In genomic region chr10:115241082-115241595, GRCm38 (mm10) we compare ENCODE assay signal across 16 mouse cellular contexts. TPM values are rescaled to one million over a fixed set of nuclear protein-coding genes. Genes with fewer than 3 reads are reported as not detected.
DNase-seq lines count a peak whose midpoint lies in the region; ATAC-seq and TF ChIP-seq lines count a peak whose summit lies in the region.
"Had no signal": no experiment of that assay in that cellular context is flagged by ENCODE, and none has a peak within 500 bp of the region (broad histone marks: within the 10 kb centered on the region; RNA-seq: fewer than 3 reads in every experiment).

No protein-coding gene starts in this region.

- peaks cover 30% of the 10 kb centered on the region for H3K36me3 ChIP-seq in heart, postnatal 0 days (replicated peaks; ENCODE audit: control insufficient read depth, insufficient read depth, low read length)
- peaks cover 16% of the 10 kb centered on the region for H3K36me3 ChIP-seq in liver, postnatal 0 days (replicated peaks; ENCODE audit: insufficient read depth, low read length)
- H3K36me3 ChIP-seq in liver, embryonic 12.5 days: peaks cover 37% of the 10 kb centered on the region

- no peak overlapping the region for H3K4me2 ChIP-seq in heart, postnatal 0 days (ENCODE audit: low read depth, low read length)
- no peak overlapping the region for H3K4me2 ChIP-seq in liver, postnatal 0 days (ENCODE audit: low read depth, low read length)
- H3K4me2 ChIP-seq in liver, embryonic 12.5 days: no peak overlapping the region
- H3K4me2 ChIP-seq: kidney, embryonic 15.5 days had no signal

- peak; percentile 50 for TF ChIP-seq CTCF in heart, postnatal 0 days (IDR thresholded peaks at IDR 0.05; ENCODE audit: low read depth)
- peak; percentile 54 for TF ChIP-seq CTCF in liver, postnatal 0 days (IDR thresholded peaks at IDR 0.05; ENCODE audit: low read depth)

- no peak overlapping the region for H3K9ac ChIP-seq in heart, postnatal 0 days (replicated peaks; ENCODE audit: low read depth, low read length)
- no peak overlapping the region for H3K9ac ChIP-seq in liver, postnatal 0 days (replicated peaks)
- H3K9ac ChIP-seq in liver, embryonic 12.5 days: no peak overlapping the region
- H3K9ac ChIP-seq: kidney, embryonic 15.5 days had no signal

- H3K27me3 ChIP-seq in heart, postnatal 0 days (ENCODE audit: control insufficient read depth, insufficient read depth, low read length): no peaks in the 10 kb centered on the region
- no peaks in the 10 kb centered on the region for H3K27me3 ChIP-seq in liver, postnatal 0 days (ENCODE audit: insufficient read depth, low read length)
- no peaks in the 10 kb centered on the region for H3K27me3 ChIP-seq in liver, embryonic 12.5 days (replicated peaks)
- H3K27me3 ChIP-seq: kidney, embryonic 15.5 days had no signal

- H3K4me3 ChIP-seq in heart, postnatal 0 days (ENCODE audit: low read depth, low read length): no peak overlapping the region
- no peak overlapping the region for H3K4me3 ChIP-seq in liver, postnatal 0 days (ENCODE audit: low read depth, low read length)
- H3K4me3 ChIP-seq in liver, embryonic 12.5 days: no peak overlapping the region
- H3K4me3 ChIP-seq: erythroblast, embryonic 14.5 days; kidney, embryonic 15.5 days had no signal

- DNase-seq in heart, postnatal 0 days (ENCODE audit: low spot score): no peak
- DNase-seq in heart, postnatal 4 days: no peak
- no peak for DNase-seq in liver, postnatal 0 days
- peak; percentile 24 for DNase-seq in Muller cell, postnatal 12 days (ENCODE audit: inconsistent ontology term)
- peak; percentile 4 for DNase-seq in retina, embryonic 14.5 days (ENCODE audit: low spot score)
- no peak for DNase-seq in thymus, postnatal 36 days
- no peak for DNase-seq in cerebellum, adult 9-10 months
- DNase-seq: adrenal gland, postnatal 25 days; cerebellum, postnatal 10 days; gastrocnemius, postnatal 10 days had no signal

- 63% methylated on average over 8 of the region's 8 CpGs for WGBS in heart, postnatal 0 days
- WGBS in liver, postnatal 0 days (ENCODE audit: insufficient replicate concordance): 65% methylated on average over 8 of the region's 8 CpGs
- WGBS in liver, embryonic 12.5 days (ENCODE audit: insufficient replicate concordance): 69% methylated on average over 8 of the region's 8 CpGs

- no peaks in the 10 kb centered on the region for H3K9me3 ChIP-seq in heart, postnatal 0 days (replicated peaks; ENCODE audit: control insufficient read depth, low read length)
- no peaks in the 10 kb centered on the region for H3K9me3 ChIP-seq in liver, postnatal 0 days (ENCODE audit: low read length)
- no peaks in the 10 kb centered on the region for H3K9me3 ChIP-seq in liver, embryonic 12.5 days (replicated peaks)
- H3K9me3 ChIP-seq: kidney, embryonic 15.5 days had no signal

- no peak for TF ChIP-seq EP300 in heart, postnatal 0 days (IDR thresholded peaks at IDR 0.05; ENCODE audit: low read depth)
- TF ChIP-seq EP300 in liver, postnatal 0 days (IDR thresholded peaks at IDR 0.05; ENCODE audit: low read depth): no peak

- no peaks in the 10 kb centered on the region for H3K4me1 ChIP-seq in heart, postnatal 0 days (ENCODE audit: control insufficient read depth, insufficient read depth)
- H3K4me1 ChIP-seq in liver, postnatal 0 days (ENCODE audit: insufficient read depth): peaks cover 16% of the 10 kb centered on the region
- peaks cover 54% of the 10 kb centered on the region for H3K4me1 ChIP-seq in liver, embryonic 12.5 days

- no peak for ATAC-seq in heart, postnatal 0 days (ENCODE audit: insufficient read depth, low read depth)
- no peak for ATAC-seq in liver, postnatal 0 days
- no peak for ATAC-seq in liver, embryonic 12.5 days

- no peak overlapping the region for H3K27ac ChIP-seq in heart, postnatal 0 days (ENCODE audit: low read depth)
- no peak overlapping the region for H3K27ac ChIP-seq in liver, postnatal 0 days (ENCODE audit: low read depth)
- no peak overlapping the region for H3K27ac ChIP-seq in liver, embryonic 12.5 days
- H3K27ac ChIP-seq: kidney, embryonic 15.5 days; macrophage had no signal

RNA-seq across cellular contexts. Expression of gene Tbc1d15, which starts 10.1 kb away (rescaled TPM):
- 7.1 and 11.3 TPM in 2 replicates for total RNA-seq in heart, postnatal 0 days (2014; rRNA removed; ENCODE audit: low replicate concordance)
- polyA plus RNA-seq in heart, postnatal 0 days (2015; fragmentation: Nextera tagmentation; extraction: Ambion mirVana): 27.7 and 29.7 TPM in 2 replicates
- 10 to 100 TPM; 42.6 to 44.5 TPM for total RNA-seq in heart, postnatal 4 days (2021)
- polyA plus RNA-seq in liver, postnatal 0 days (2015; fragmentation: Nextera tagmentation; extraction: Ambion mirVana): 36.7 and 38.5 TPM in 2 replicates
- polyA plus RNA-seq in liver, embryonic 12.5 days (2016; fragmentation: Nextera tagmentation; extraction: Ambion mirVana): 45.0 and 46.8 TPM in 2 replicates

RNA-seq across cellular contexts. Expression of gene Tph2, which starts 56.3 kb away (rescaled TPM):
- not detected in 2 replicates for total RNA-seq in heart, postnatal 0 days (2014; rRNA removed; ENCODE audit: low replicate concordance)
- polyA plus RNA-seq in heart, postnatal 0 days (2015; fragmentation: Nextera tagmentation; extraction: Ambion mirVana): 0.05 TPM in 2 replicates
- total RNA-seq in heart, postnatal 4 days (2021): not detected
- polyA plus RNA-seq in liver, postnatal 0 days (2015; fragmentation: Nextera tagmentation; extraction: Ambion mirVana): not detected in 2 replicates
- not detected in 2 replicates for polyA plus RNA-seq in liver, embryonic 12.5 days (2016; fragmentation: Nextera tagmentation; extraction: Ambion mirVana)
- total RNA-seq: adrenal gland, postnatal 25 days; gastrocnemius, postnatal 10 days; heart, postnatal 14 days had no signal
- polyA plus RNA-seq: erythroblast, embryonic 14.5 days; kidney, embryonic 15.5 days; macrophage; urinary bladder, adult 2 months had no signal

Comparison
In these comparisons a context has a peak if more than half of its experiments do, and no peak if none do; other contexts are left out.
1. DNase-seq: peak in Muller cell, postnatal 12 days (single experiment) and retina, embryonic 14.5 days (single experiment); none in heart, postnatal 0 days (single experiment), heart, postnatal 4 days (single experiment), liver, postnatal 0 days (single experiment), thymus, postnatal 36 days (0 of 2) and cerebellum, adult 9-10 months (single experiment).